Mouse (Mus musculus): ENCODE data around the gene Ube2i.

DNA sequence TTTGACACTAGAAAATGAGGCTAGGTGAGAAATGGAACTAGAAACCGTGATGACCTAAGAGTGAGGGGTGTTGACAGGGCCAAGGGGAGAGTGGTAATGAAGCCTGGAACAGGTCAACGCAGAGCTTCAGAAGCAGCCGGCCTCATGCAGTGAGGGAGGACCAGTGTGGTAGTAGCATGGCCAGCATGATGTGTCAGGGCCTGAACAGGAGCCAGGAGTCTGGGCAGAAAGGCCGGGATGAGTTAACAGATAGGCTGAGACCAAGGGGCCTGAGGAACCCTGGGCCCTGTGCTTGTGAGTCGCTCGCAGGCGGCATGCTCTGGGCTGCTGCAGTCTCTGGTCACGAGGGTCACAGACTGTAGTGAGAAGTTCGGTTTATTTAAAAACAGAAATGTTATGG lies 55.5 kb downstream of the Ube2i start:
- no peak for TF ChIP-seq CTCF (IDR thresholded peaks at IDR 0.05; ENCODE audit: extremely low read depth, insufficient read depth, low read length)
- TF ChIP-seq POLR2A (IDR thresholded peaks at IDR 0.05; ENCODE audit: extremely low read depth, insufficient read depth, low read length): no peak
